Mouse (Mus musculus) heart, postnatal 0 days (tissue): ENCODE data around the gene Stx8.

ENCODE experiments used
- CTCF ChIP-seq: IDR thresholded peaks from 2 replicates; pipeline ENCODE4 v1.5.1; 2016; ENCODE audit warnings: antibody characterized with exemption, control low read depth, low read depth
- EP300 ChIP-seq: IDR thresholded peaks from 2 replicates; pipeline ENCODE4 v1.6.1; 2016; ENCODE audit warnings: antibody characterized with exemption, low read depth

GRCm38 (mm10) chr11:68233469-68233965, 267.5 kb downstream of the Stx8 start:
- no peak for TF ChIP-seq CTCF
- TF ChIP-seq EP300: no peak
